Mouse (Mus musculus) frontal cortex, adult 2 months (tissue): ENCODE results near the gene Rgs6. TPM values are rescaled to one million over a fixed set of nuclear protein-coding genes. Genes with fewer than 3 reads are reported as not detected.

Experiments
- DNase-seq, 2 experiments: peaks; one replicate each; pipeline ENCODE4 v3.0.0; 2022; ENCODE audit warnings: low spot score in 1 of 2; ENCODE audit errors: extremely low spot score in 1 of 2
- polyA plus RNA-seq: library from polyadenylated mRNA; depleted of rRNA; stranded (reverse); fragments of >200 nt; gene quantifications from 2 replicates; pipeline ENCODE4 v1.2.3, GENCODE M21; 2012

The Rgs6 gene
- polyA plus RNA-seq, 1 experiment = 26.6 TPM

DNA sequence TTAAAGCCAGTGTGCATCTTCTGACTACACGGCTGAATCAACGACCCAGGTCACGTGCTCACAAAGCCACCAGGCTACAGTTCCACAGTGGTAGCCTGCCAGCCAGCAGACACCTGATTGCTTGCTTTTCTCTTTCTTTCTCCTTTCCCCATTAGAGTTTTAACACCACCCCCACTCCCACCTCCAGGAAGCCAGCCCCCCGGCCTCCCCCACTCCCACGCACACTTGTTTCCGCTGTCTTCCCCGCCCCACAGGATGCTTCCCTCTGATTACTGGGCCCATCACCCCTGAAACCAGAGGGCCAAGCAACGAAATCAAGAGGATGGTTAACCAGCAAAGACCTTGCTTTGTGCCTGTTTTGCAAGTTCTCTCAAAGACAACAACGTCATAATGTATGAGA, 373.0 kb downstream of the Rgs6 start:
- no peak for DNase-seq

- no peak for DNase-seq
Measured at GRCm38 (mm10) chr12:82961852-82962251, 373.8 kb downstream of the Rgs6 start.

GRCm38 (mm10) chr12:82970521-82971105, 382.5 kb downstream of the Rgs6 start:
- DNase-seq = peak; percentile 74 to 78

DNA sequence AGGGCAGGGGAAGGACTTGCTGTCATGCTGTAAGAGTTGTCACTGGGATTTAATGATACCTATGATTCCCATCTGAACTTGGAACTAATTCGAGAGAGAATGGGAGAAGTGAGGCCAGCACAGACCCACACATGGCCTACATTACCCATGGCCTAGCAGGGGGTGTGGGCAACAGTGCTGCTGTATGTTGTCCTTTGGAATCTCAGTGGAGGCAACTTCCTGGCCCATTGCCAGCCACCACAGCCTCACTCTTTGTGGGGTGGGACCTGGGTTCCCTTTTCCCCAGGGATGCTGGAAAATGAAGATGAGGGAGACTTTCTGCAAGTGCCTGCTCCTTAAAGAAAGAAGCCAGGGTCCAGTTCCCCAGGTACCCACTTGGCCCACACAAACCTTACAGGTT, 383.1 kb downstream of the Rgs6 start:
- DNase-seq = peak in 1 of 2 experiments; percentile 38

DNA sequence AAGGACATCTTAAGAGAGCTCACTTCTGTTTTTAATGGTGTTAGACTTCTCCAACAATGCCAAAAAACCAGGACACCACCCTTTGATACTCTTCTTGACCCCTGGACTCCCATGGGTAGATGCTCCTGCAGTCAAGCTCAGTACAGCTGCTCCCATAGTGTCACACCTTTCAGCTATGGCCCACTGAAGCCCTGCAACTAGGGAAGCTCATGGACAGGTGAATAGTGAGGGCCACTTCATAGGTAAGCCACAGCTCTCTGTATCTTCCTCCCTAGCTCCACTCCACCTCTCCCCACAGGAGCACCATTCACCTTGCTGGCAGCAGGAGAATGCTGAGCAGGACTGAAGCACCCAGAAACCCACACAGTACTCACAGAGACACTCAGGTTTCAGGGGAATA, 384.6 kb downstream of the Rgs6 start:
- no peak for DNase-seq

GRCm38 (mm10) chr12:82973771-82974170, 385.7 kb downstream of the Rgs6 start:
- DNase-seq = no peak

DNA sequence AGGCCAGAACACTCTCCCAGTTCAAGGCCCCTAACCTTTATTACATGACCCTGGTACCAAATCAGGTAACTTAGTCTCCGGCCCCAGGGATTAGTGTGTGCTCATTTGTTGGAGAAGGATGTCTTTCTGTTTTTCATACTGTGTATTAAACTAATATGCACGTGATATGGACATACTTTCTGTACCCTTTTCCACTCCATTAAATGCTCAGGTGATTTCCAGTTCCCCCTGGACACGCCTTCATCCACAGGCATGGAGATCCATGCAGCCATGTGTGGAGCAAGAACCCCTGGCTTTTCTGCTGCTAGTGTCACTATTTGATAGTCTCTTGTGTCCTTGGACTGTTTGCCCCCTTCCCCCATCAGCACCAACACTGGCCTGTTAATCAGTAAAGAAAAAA, 390.2 kb downstream of the Rgs6 start:
- DNase-seq = no peak

DNA sequence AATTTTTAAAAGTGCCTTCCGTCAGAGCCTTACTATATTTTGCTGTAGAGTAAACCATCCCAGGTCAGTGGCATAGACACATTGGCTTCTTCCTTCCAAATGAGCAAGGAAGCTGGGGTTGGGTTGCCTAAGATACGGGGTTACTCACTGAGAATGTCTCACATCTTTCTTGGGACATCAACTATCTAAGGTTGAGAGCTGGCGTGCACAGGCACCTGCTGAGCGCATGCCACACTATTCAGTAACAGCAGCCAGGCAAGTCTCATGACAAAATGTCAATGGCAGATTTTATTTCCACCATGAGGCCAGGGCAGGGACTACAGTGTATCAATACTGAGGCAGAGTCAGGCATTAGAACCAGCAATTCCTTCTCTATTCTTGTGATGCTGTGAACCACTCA, 394.6 kb downstream of the Rgs6 start:
- no peak for DNase-seq

GRCm38 (mm10) chr12:82985300-82985699, 397.2 kb downstream of the Rgs6 start:
- DNase-seq = no peak

DNA sequence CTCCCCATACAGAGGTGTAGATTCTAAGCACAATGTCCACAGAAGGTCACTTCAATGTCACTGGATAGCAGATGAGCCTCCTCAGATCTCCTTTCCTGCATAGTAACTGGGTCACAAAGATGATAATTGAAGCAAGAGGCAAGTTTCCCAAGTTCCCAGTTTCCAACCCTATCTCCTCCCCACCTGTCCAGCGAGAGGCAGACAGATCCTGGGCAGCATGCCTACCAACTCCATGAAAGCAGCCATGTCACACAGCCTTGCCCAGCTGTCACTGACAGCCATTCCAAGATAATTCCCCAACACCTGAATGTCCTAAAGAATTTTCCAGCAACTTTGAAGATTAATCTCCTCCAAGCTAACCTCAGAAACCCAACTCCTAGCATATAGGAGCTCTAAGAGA, 399.6 kb downstream of the Rgs6 start:
- DNase-seq = no peak

DNA sequence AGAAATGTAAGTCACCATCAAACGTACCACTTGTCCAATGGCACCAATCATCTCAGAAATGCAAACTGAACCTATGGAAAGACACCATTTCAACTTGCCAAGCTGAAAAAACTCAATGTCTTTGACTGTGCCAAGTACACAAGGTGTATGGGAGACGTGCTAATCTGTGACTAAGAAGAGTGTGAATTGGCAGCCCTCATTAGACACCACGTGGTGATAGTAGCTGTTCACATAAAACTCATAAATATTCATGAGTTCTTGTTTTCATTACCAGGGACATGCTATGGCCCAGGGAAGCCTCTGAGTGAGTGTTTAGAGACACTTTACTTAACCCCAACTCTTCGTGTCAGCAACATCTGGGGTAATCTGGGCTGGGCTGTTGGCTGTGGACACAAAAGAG, 405.8 kb downstream of the Rgs6 start:
- peak in 1 of 2 experiments; percentile 38 for DNase-seq

DNA sequence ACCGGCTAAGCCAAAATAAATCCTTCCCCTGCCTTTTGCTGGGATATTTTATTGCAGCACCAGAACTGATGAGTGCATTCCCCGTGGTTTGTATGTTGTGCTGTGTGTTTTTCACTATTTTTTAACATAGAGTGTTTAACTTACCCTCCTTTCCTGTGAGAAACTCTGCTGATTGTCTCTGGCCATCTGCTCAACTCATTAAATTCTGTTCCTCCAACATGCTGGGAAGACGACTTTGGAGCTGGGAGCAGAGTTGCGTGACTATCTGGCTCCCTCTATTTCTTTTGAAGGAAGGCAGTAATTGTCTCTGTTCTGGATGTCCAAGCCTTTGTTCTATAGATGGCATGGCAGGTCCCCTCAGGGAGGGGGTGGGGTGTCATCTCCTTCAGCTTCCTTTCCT, 408.7 kb downstream of the Rgs6 start:
- peak in 1 of 2 experiments; percentile 61 for DNase-seq

- peak in 1 of 2 experiments; percentile 44 for DNase-seq
Measured at GRCm38 (mm10) chr12:82998682-82999332, 410.7 kb downstream of the Rgs6 start.

GRCm38 (mm10) chr12:82999333-83000032, 411.4 kb downstream of the Rgs6 start:
- no peak for DNase-seq

- no peak for DNase-seq
Measured at GRCm38 (mm10) chr12:83000033-83000570, 412.0 kb downstream of the Rgs6 start.

DNA sequence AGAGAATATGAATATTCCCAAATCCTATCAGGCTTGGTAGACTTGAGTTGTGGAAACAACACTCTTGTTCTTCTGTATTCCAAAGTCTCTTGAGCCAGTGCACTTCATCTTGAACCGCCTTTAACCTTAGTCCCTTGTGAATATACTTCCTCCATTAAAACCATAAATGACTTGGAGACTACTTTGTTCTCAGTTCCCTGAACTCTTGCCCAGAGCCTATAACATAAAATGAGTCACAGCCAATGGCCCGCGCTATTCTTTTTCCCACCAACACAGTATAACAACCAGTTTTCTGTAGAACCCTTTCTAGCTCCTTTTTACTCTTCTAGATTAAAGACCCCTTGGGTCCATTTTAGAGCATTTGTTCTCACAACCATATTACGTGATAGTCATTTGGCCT, 412.9 kb downstream of the Rgs6 start:
- DNase-seq = no peak

- peak in 1 of 2 experiments; percentile 55 for DNase-seq
Measured at GRCm38 (mm10) chr12:83004014-83004682, 416.1 kb downstream of the Rgs6 start.

- DNase-seq = no peak
Measured at GRCm38 (mm10) chr12:83011056-83011565, 423.0 kb downstream of the Rgs6 start.

GRCm38 (mm10) chr12:83013918-83014691, 426.0 kb downstream of the Rgs6 start:
- DNase-seq = no peak

GRCm38 (mm10) chr12:83014848-83015247, 426.8 kb downstream of the Rgs6 start:
- DNase-seq = peak in 1 of 2 experiments; percentile 42
